ENCODE assay signal across 8 mouse cellular contexts in genomic region chr10:110455838-110456493, GRCm38 (mm10). TPM values are rescaled to one million over a fixed set of nuclear protein-coding genes. Genes with fewer than 3 reads are reported as not detected.
DNase-seq lines count a peak whose midpoint lies in the region; ATAC-seq and TF ChIP-seq lines count a peak whose summit lies in the region.

Gene Nav3 (minus strand): TSS chr10:110456204.

- DNase-seq in NIH3T3 (ENCODE audit: low read depth), result peak; percentile 85
- peak; percentile 76 to 80 for DNase-seq in cerebellum, adult 2 months
- DNase-seq in forebrain, postnatal 0 days, result peak; percentile 91
- peak; percentile 51 to 60 for DNase-seq in heart, postnatal 36 days
- peak; percentile 56 to 70 for DNase-seq in layer of hippocampus, adult 8-10 months (ENCODE audit: low spot score in 2 of 2)
- peak; percentile 9 to 24 for DNase-seq in lung, adult 18-20 months
- DNase-seq in ovary, postnatal 10 days (ENCODE audit: low spot score), result peak; percentile 35

- ATAC-seq in forebrain, postnatal 0 days, result peak; percentile 90
- ATAC-seq in erythroid progenitor cell, adult 5-6 weeks (replicated peaks; ENCODE audit: low FRiP score, poor library complexity, severe bottlenecking), result no peak

- H3K36me3 ChIP-seq in forebrain, postnatal 0 days (ENCODE audit: insufficient read depth), result no peaks in the 10 kb centered on the region

- WGBS in cerebellum, adult 2 months, result under 1% methylated on average over 50 of the region's 50 CpGs
- 6% methylated on average over 34 of the region's 50 CpGs for WGBS in forebrain, postnatal 0 days

- intact Hi-C loops in heart, postnatal 36 days (cut with DNase I), result loop anchor here (10.0 kb wide), 1 partner anchor 279 kb away; no protein-coding TSS in a partner anchor

- H3K9me3 ChIP-seq in forebrain, postnatal 0 days (ENCODE audit: low read length), result no peaks in the 10 kb centered on the region

- H3K27me3 ChIP-seq in cerebellum, adult 2 months (ENCODE audit: control insufficient read depth, insufficient read depth, low read length), result no peaks in the 10 kb centered on the region
- H3K27me3 ChIP-seq in forebrain, postnatal 0 days (ENCODE audit: insufficient read depth, low read length), result no peaks in the 10 kb centered on the region

- TF ChIP-seq CTCF in cerebellum, adult 2 months (IDR thresholded peaks at IDR 0.05; ENCODE audit: borderline replicate concordance, insufficient read depth, low read depth, low read length), result peak; percentile 25; the same call in 1 of the 2 replicates
- peak; percentile 71 for TF ChIP-seq CTCF in forebrain, postnatal 0 days (IDR thresholded peaks at IDR 0.05; ENCODE audit: low read depth)

- H3K4me2 ChIP-seq in forebrain, postnatal 0 days (ENCODE audit: low read depth), result peak within 1 kb of the TSS; percentile 79

- peaks cover 3% of the 10 kb centered on the region; the same call in 1 of the 2 replicates for H3K4me1 ChIP-seq in cerebellum, adult 2 months (ENCODE audit: control insufficient read depth, insufficient read depth, low read length)
- peaks cover 3% of the 10 kb centered on the region; the same call in 1 of the 2 replicates for H3K4me1 ChIP-seq in forebrain, postnatal 0 days (ENCODE audit: insufficient read depth)

- H3K27ac ChIP-seq in cerebellum, adult 2 months (ENCODE audit: insufficient read depth, low read length), result peak within 1 kb of the TSS; percentile 81
- peak within 1 kb of the TSS; percentile 96 for H3K27ac ChIP-seq in forebrain, postnatal 0 days (ENCODE audit: low read depth, low read length)

- TF ChIP-seq POLR2A in cerebellum, adult 2 months (IDR thresholded peaks at IDR 0.05; ENCODE audit: borderline replicate concordance, insufficient read depth, low read length), result no peak

- peak within 1 kb of the TSS; percentile 88 for H3K4me3 ChIP-seq in cerebellum, adult 2 months (replicated peaks; ENCODE audit: insufficient read depth, low read depth, low read length)
- peak within 1 kb of the TSS; percentile 64 for H3K4me3 ChIP-seq in forebrain, postnatal 0 days (ENCODE audit: low read depth, low read length)

- peak within 1 kb of the TSS; percentile 71 for H3K9ac ChIP-seq in forebrain, postnatal 0 days

RNA-seq across cellular contexts. Expression of gene Nav3, which starts in this region (rescaled TPM):
- 9.9 and 10.6 TPM in 2 replicates for polyA plus RNA-seq in cerebellum, adult 2 months (2012; rRNA removed)
- 72.9 and 119 TPM in 2 replicates for total RNA-seq in forebrain, postnatal 0 days (2014; rRNA removed)
- 14.3 and 20.1 TPM in 2 replicates for polyA plus RNA-seq in forebrain, postnatal 0 days (2015; fragmentation: Nextera tagmentation; extraction: Ambion mirVana)
- total RNA-seq in heart, postnatal 36 days (2021), result 1 to 10 TPM; 3.3 to 5.7 TPM
- total RNA-seq in layer of hippocampus, adult 8-10 months (2022), result 10 to 100 TPM; 78.0 to 87.9 (median 83.6) TPM
- not detected in 2 replicates for total RNA-seq in erythroid progenitor cell, adult 5-6 weeks (2015; ENCODE audit: low replicate concordance)
- total RNA-seq in erythroid progenitor cell, adult 5-6 weeks (2017; ENCODE audit: low replicate concordance), result not detected in 2 replicates

Comparison
In these comparisons a context has a peak if more than half of its experiments do, and no peak if none do; other contexts are left out.
1. RNA of gene Nav3 (total RNA-seq): 72.9 to 119 TPM in forebrain, postnatal 0 days and 78.0 to 87.9 TPM in layer of hippocampus, adult 8-10 months; 3.3 to 5.7 TPM in heart, postnatal 36 days and not detected in erythroid progenitor cell, adult 5-6 weeks; every median in the first group is over 10 times any median in the second.
2. DNase-seq: peak in every context shown above with its lines; median percentile 91 in forebrain, postnatal 0 days; 85 in NIH3T3; 78 in cerebellum, adult 2 months; 63 in layer of hippocampus, adult 8-10 months; 56 in heart, postnatal 36 days; 35 in ovary, postnatal 10 days; 16 in lung, adult 18-20 months.